Mouse (Mus musculus) cerebellum, adult 2 months (tissue): ENCODE results near the gene Smad3.

ENCODE experiments used
- CTCF ChIP-seq: fragments of 200-500 bp; IDR thresholded peaks from 2 replicates; pipeline ENCODE4 v1.5.1; 2011; ENCODE audit warnings: low read depth, mild to moderate bottlenecking, control low read depth, low read length, moderate library complexity, borderline replicate concordance; ENCODE audit not compliant: insufficient read depth
- POLR2A ChIP-seq: fragments of 200-500 bp; IDR thresholded peaks from 2 replicates; pipeline ENCODE4 v1.6.1; 2011; ENCODE audit warnings: low read length, control low read depth, borderline replicate concordance; ENCODE audit not compliant: insufficient read depth

GRCm38 (mm10) chr9:63658970-63659371 is 98.8 kb downstream of the Smad3 start:
- TF ChIP-seq CTCF (no peak), POLR2A (no peak)
